Mouse (Mus musculus) B cell, adult (primary cell): ENCODE measurements around the gene Babam2. TPM values are rescaled to one million over a fixed set of nuclear protein-coding genes. Genes with fewer than 3 reads are reported as not detected.

Experiments used
- total RNA-seq: library from RNA; stranded (reverse); gene quantifications from 4 replicates; pipeline ENCODE4 v1.2.4, GENCODE M21; 2023; ENCODE audit not compliant: inconsistent age

The Babam2 gene
- total RNA-seq = 43.2 to 66.7 TPM (median 56.1 TPM) in 4 replicates

GRCm38 (mm10) chr5:31697644-31698296 lies at the start of gene Babam2:
Gene Babam2, plus strand, starts transcription at chr5:31697684.

GRCm38 (mm10) chr5:31696971-31697643 lies 377 bp upstream of the Babam2 start, which contains the start of gene Rbks:
Gene Rbks, minus strand, starts transcription at chr5:31697627.

Other genes starting within 250 kb of the Babam2 start
- 35.6 to 38.0 TPM (median 36.5 TPM) in 4 replicates for gene Zfp512, start 245.3 kb upstream of the Babam2 start, total RNA-seq
- 1.6 to 2.4 TPM (median 1.9 TPM) in 4 replicates for gene 4930548H24Rik, start 211.9 kb upstream of the Babam2 start, total RNA-seq
- gene Gpn1, start 202.9 kb upstream of the Babam2 start, total RNA-seq = 49.8 to 59.9 TPM (median 54.2 TPM) in 4 replicates
- 75.1 to 77.4 TPM (median 75.4 TPM) in 4 replicates for gene Slc4a1ap, start 170.7 kb upstream of the Babam2 start, total RNA-seq
- 24.9 to 32.1 TPM (median 27.0 TPM) in 4 replicates for gene Supt7l, start 169.9 kb upstream of the Babam2 start, total RNA-seq
- gene Mrpl33, start 100.7 kb upstream of the Babam2 start, total RNA-seq = 72.9 to 106 TPM (median 82.5 TPM) in 4 replicates
- gene Rbks, start 57 bp upstream of the Babam2 start, total RNA-seq = 8.2 to 14.9 TPM (median 10.7 TPM) in 4 replicates